9 mouse cellular contexts compared by ENCODE assay signal in the genomic region with DNA sequence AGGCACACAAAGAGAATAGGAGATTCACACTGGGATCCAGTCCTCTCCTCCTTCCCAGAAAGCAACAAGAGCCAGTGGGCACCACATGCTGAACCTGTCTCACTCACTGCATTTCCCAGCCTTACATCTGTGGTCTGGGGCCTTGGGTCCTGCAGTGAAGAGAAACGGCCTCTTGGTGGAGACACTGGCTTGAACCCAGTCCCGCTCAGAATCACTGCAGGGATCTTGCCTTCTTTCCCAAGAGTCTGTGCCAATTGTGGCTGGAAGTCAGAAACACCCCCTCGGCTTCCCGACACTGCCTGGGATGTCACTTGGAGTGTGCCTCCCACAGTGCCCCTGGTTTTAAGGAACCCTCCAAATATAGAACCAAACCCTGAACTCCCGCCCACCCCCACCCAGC. TPM values are rescaled to one million over a fixed set of nuclear protein-coding genes. Genes with fewer than 3 reads are reported as not detected.
A peak's percentile ranks its signal among the peaks of the same experiment; 100 is the strongest.
DNase-seq lines count a peak whose midpoint lies in the region; ATAC-seq and TF ChIP-seq lines count a peak whose summit lies in the region.
"Had no signal": no experiment of that assay in that cellular context is flagged by ENCODE, and none has a peak within 500 bp of the region (broad histone marks: within the 10 kb centered on the region; RNA-seq: fewer than 3 reads in every experiment).

No protein-coding gene starts in this region.

- no peak for DNase-seq in heart, adult 2 months
- no peak for DNase-seq in heart, adult 18-20 months
- DNase-seq in right cerebral cortex, postnatal 14 days: peak; percentile 30
- DNase-seq in right cerebral cortex, adult 2 months (ENCODE audit: low spot score in 2 of 2): no peak
- no peak for DNase-seq in gastrocnemius, postnatal 36 days

- H3K27me3 ChIP-seq in heart, adult 2 months (ENCODE audit: control insufficient read depth, insufficient read depth, low read length): no peaks in the 10 kb centered on the region
- H3K27me3 ChIP-seq in embryonic facial prominence, embryonic 13.5 days: no peaks in the 10 kb centered on the region
- H3K27me3 ChIP-seq: neural tube, embryonic 13.5 days had no signal

- no peak overlapping the region for H3K4me3 ChIP-seq in heart, adult 2 months
- H3K4me3 ChIP-seq in embryonic facial prominence, embryonic 13.5 days: no peak overlapping the region
- H3K4me3 ChIP-seq: neural tube, embryonic 13.5 days had no signal

- no peaks in the 10 kb centered on the region for H3K36me3 ChIP-seq in heart, adult 2 months (ENCODE audit: control insufficient read depth, insufficient read depth, low read length)
- no peaks in the 10 kb centered on the region for H3K36me3 ChIP-seq in embryonic facial prominence, embryonic 13.5 days
- H3K36me3 ChIP-seq: neural tube, embryonic 13.5 days had no signal

- H3K27ac ChIP-seq in heart, adult 2 months: no peak overlapping the region
- peak overlapping the region; percentile 60 for H3K27ac ChIP-seq in embryonic facial prominence, embryonic 13.5 days
- H3K27ac ChIP-seq: neural tube, embryonic 13.5 days had no signal

- no peak overlapping the region; the same call in 1 of the 2 replicates for H3K4me2 ChIP-seq in embryonic facial prominence, embryonic 13.5 days
- H3K4me2 ChIP-seq: neural tube, embryonic 13.5 days had no signal

- no peak for TF ChIP-seq EP300 in heart, adult 2 months (IDR thresholded peaks at IDR 0.05; ENCODE audit: insufficient read depth, low read depth, low read length)

- peak; percentile 57 for TF ChIP-seq CTCF in heart, adult 2 months (IDR thresholded peaks at IDR 0.05)

- ATAC-seq in embryonic facial prominence, embryonic 13.5 days (ENCODE audit: insufficient number of reproducible peaks, insufficient read depth, low FRiP score, low TSS enrichment, low read depth): no peak
- ATAC-seq in megakaryocyte progenitor cell, adult 5-6 weeks (replicated peaks; ENCODE audit: poor library complexity): peak; percentile 43; the same call in 1 of the 2 replicates
- no peak for ATAC-seq in activated CD4-positive, CD25-positive, alpha-beta regulatory T cell, adult 4 months

- WGBS in heart, adult 2 months: 24% methylated on average over 5 of the region's 5 CpGs
- 15% methylated on average over 5 of the region's 5 CpGs for WGBS in embryonic facial prominence, embryonic 13.5 days

- H3K79me2 ChIP-seq in heart, adult 2 months (replicated peaks; ENCODE audit: control insufficient read depth, insufficient read depth, low read length): no peaks in the 10 kb centered on the region

- no peaks in the 10 kb centered on the region for H3K9me3 ChIP-seq in embryonic facial prominence, embryonic 13.5 days
- H3K9me3 ChIP-seq: neural tube, embryonic 13.5 days had no signal

- TF ChIP-seq POLR2A in heart, adult 2 months (IDR thresholded peaks at IDR 0.05; ENCODE audit: insufficient read depth, low read depth, low read length): no peak

- intact Hi-C loops in heart, adult 2 months (cut with DNase I): no loop called here
- intact Hi-C loops in gastrocnemius, postnatal 36 days (cut with DNase I): no loop called here

- no peak overlapping the region for H3K9ac ChIP-seq in heart, adult 2 months (ENCODE audit: low read depth, low read length)
- no peak overlapping the region for H3K9ac ChIP-seq in embryonic facial prominence, embryonic 13.5 days
- H3K9ac ChIP-seq: neural tube, embryonic 13.5 days had no signal

- no peaks in the 10 kb centered on the region for H3K4me1 ChIP-seq in heart, adult 2 months (ENCODE audit: control insufficient read depth, insufficient read depth, low read length)
- H3K4me1 ChIP-seq in embryonic facial prominence, embryonic 13.5 days: peaks cover 9% of the 10 kb centered on the region
- H3K4me1 ChIP-seq: neural tube, embryonic 13.5 days had no signal

RNA-seq across cellular contexts. Expression of a gene that starts 5.5 kb away (rescaled TPM):
- 1 to 10 TPM; 1.9 to 3.0 TPM for total RNA-seq in heart, adult 2 months (2021)
- polyA plus RNA-seq in heart, adult 2 months (2012; rRNA removed): 7.9 and 8.7 TPM in 2 replicates
- 1 to 10 TPM; 1.7 to 3.4 TPM for total RNA-seq in heart, adult 18-20 months (2021)
- 13.6 and 14.7 TPM in 2 replicates for polyA plus RNA-seq in embryonic facial prominence, embryonic 13.5 days (2015; fragmentation: Nextera tagmentation; extraction: Ambion mirVana)
- total RNA-seq in megakaryocyte progenitor cell, adult 5-6 weeks (2015): 4.7 and 5.7 TPM in 2 replicates
- 3.5 and 3.7 TPM in 2 replicates for total RNA-seq in megakaryocyte progenitor cell, adult 5-6 weeks (2017)
- total RNA-seq in gastrocnemius, postnatal 36 days (2021): 1 to 10 TPM; 1.7 to 1.9 TPM
- polyA plus RNA-seq in activated CD4-positive, CD25-positive, alpha-beta regulatory T cell, adult 4 months (2017; shearing (Covaris generic)): 1 to 10 TPM; 6.0 to 8.9 TPM

RNA-seq across cellular contexts. Expression of a gene that starts 11.3 kb away (rescaled TPM):
- 1 to 10 TPM; 2.9 to 4.0 TPM for total RNA-seq in heart, adult 2 months (2021)
- 10.8 and 16.4 TPM in 2 replicates for polyA plus RNA-seq in heart, adult 2 months (2012; rRNA removed)
- total RNA-seq in heart, adult 18-20 months (2021): 1 to 10 TPM; 2.1 to 2.4 TPM
- 1.5 and 3.4 TPM in 2 replicates for polyA plus RNA-seq in embryonic facial prominence, embryonic 13.5 days (2015; fragmentation: Nextera tagmentation; extraction: Ambion mirVana)
- not detected in 2 replicates for total RNA-seq in megakaryocyte progenitor cell, adult 5-6 weeks (2015)
- total RNA-seq in megakaryocyte progenitor cell, adult 5-6 weeks (2017): not detected in 2 replicates
- total RNA-seq in gastrocnemius, postnatal 36 days (2021): 1 to 10 TPM; 2.5 to 2.7 TPM
- not detected for polyA plus RNA-seq in activated CD4-positive, CD25-positive, alpha-beta regulatory T cell, adult 4 months (2017; shearing (Covaris generic))

RNA-seq across cellular contexts. Expression of a gene that starts 25.3 kb away (rescaled TPM):
- not detected for total RNA-seq in heart, adult 2 months (2021)
- not detected in 2 replicates for polyA plus RNA-seq in heart, adult 2 months (2012; rRNA removed)
- total RNA-seq in heart, adult 18-20 months (2021): not detected
- polyA plus RNA-seq in embryonic facial prominence, embryonic 13.5 days (2015; fragmentation: Nextera tagmentation; extraction: Ambion mirVana): not detected in 2 replicates
- total RNA-seq in megakaryocyte progenitor cell, adult 5-6 weeks (2015): not detected in 2 replicates
- not detected in 2 replicates for total RNA-seq in megakaryocyte progenitor cell, adult 5-6 weeks (2017)
- not detected for total RNA-seq in gastrocnemius, postnatal 36 days (2021)
- not detected for polyA plus RNA-seq in activated CD4-positive, CD25-positive, alpha-beta regulatory T cell, adult 4 months (2017; shearing (Covaris generic))
- polyA plus RNA-seq: neural tube, embryonic 13.5 days had no signal
